Mouse (Mus musculus): Measurements from ENCODE around the gene 2610008E11Rik.

DNA sequence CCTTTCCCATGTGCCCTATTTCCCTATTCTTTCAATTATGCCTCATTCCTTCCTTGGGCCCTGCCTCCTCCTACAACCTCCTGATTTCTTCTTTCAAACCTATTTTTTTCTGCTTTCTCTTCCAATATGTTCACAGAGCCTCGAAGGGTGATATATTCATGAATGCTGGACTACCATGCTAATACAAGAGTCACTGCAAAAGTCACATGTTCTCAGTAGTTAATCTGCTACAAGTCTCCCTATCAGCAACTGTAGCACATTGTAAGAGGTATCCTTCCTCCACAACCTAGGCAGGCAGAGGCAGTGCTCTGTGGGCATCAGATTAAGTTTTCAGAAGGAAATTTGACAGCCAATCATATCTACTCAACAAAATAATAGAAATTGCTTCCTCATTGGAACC is 11.8 kb upstream of the 2610008E11Rik start:
- TF ChIP-seq CTCF (IDR thresholded peaks at IDR 0.05; ENCODE audit: borderline replicate concordance, insufficient read depth, low read length) (no peak), POLR2A (IDR thresholded peaks at IDR 0.05; ENCODE audit: low read depth, low read length) (no peak)
